Mouse (Mus musculus) embryo, embryonic 10.5 days (tissue): ENCODE measurements around the gene Eif3k.
"Not testable (repeated sequence)": the region's sequence is repeated elsewhere in the genome, so short reads cannot be mapped to it uniquely, and the experiment has no call there.

Experiments used
- DNase-seq: peaks from one replicate; pipeline ENCODE4 v3.0.0-alpha.2; 2015; ENCODE audit warnings: low spot score

Gene Eif3k

GRCm38 (mm10) chr7:28985207-28985606 is 3.5 kb upstream of the Eif3k start:
- DNase-seq, result no peak

- no peak for DNase-seq
Observed at GRCm38 (mm10) chr7:28984452-28984851, 2.8 kb upstream of the Eif3k start.

GRCm38 (mm10) chr7:28983849-28984248 is 2.2 kb upstream of the Eif3k start:
- DNase-seq, result no peak

- DNase-seq, result no peak
Observed at GRCm38 (mm10) chr7:28983141-28983564, 1.5 kb upstream of the Eif3k start.

- peak; percentile 30 for DNase-seq
Observed at GRCm38 (mm10) chr7:28982274-28983013, 780 bp upstream of the Eif3k start.

- DNase-seq, result no peak
Observed at GRCm38 (mm10) chr7:28977556-28977955, 4.1 kb downstream of the Eif3k start.

- no peak for DNase-seq
Observed at GRCm38 (mm10) chr7:28973025-28973424, 8.6 kb downstream of the Eif3k start.

GRCm38 (mm10) chr7:28972542-28972985 is 9.1 kb downstream of the Eif3k start:
- DNase-seq, result peak; percentile 88

- no peak for DNase-seq
Observed at GRCm38 (mm10) chr7:28971770-28972269, 9.8 kb downstream of the Eif3k start.

GRCm38 (mm10) chr7:28971029-28971428 is 10.6 kb downstream of the Eif3k start:
- no peak for DNase-seq

- DNase-seq, result no peak
Observed at GRCm38 (mm10) chr7:28969672-28970394, 11.8 kb downstream of the Eif3k start.

- no peak for DNase-seq
Observed at GRCm38 (mm10) chr7:28969271-28969670, 12.4 kb downstream of the Eif3k start.

GRCm38 (mm10) chr7:28968120-28968519 is 13.5 kb downstream of the Eif3k start:
- DNase-seq, result not testable (repeated sequence)

- DNase-seq, result no peak
Observed at GRCm38 (mm10) chr7:28966751-28967505, 14.7 kb downstream of the Eif3k start.

- DNase-seq, result no peak
Observed at GRCm38 (mm10) chr7:28966181-28966580, 15.5 kb downstream of the Eif3k start.

GRCm38 (mm10) chr7:28965346-28965840 is 16.3 kb downstream of the Eif3k start:
- DNase-seq, result no peak

- DNase-seq, result no peak
Observed at GRCm38 (mm10) chr7:28963399-28963923, 18.2 kb downstream of the Eif3k start.

- DNase-seq, result peak; percentile 99
Observed at GRCm38 (mm10) chr7:28961927-28962670, 19.6 kb downstream of the Eif3k start, which contains the start of gene Actn4. TSS of gene Actn4 (minus strand) at chr7:28962340.

- no peak for DNase-seq
Observed at GRCm38 (mm10) chr7:28961584-28961926, 20.1 kb downstream of the Eif3k start.

- DNase-seq, result no peak
Observed at GRCm38 (mm10) chr7:28960354-28961046, 21.2 kb downstream of the Eif3k start.
